Mouse (Mus musculus): Measurements from ENCODE around the gene Naglu. TPM values are rescaled to one million over a fixed set of nuclear protein-coding genes. Genes with fewer than 3 reads are reported as not detected.

Naglu gene
- 10 to 100 TPM in 1 of 4 experiments, 1 to 10 TPM in 3; 7.3 to 10.1 (median 7.8) TPM for total RNA-seq (2022)

DNA sequence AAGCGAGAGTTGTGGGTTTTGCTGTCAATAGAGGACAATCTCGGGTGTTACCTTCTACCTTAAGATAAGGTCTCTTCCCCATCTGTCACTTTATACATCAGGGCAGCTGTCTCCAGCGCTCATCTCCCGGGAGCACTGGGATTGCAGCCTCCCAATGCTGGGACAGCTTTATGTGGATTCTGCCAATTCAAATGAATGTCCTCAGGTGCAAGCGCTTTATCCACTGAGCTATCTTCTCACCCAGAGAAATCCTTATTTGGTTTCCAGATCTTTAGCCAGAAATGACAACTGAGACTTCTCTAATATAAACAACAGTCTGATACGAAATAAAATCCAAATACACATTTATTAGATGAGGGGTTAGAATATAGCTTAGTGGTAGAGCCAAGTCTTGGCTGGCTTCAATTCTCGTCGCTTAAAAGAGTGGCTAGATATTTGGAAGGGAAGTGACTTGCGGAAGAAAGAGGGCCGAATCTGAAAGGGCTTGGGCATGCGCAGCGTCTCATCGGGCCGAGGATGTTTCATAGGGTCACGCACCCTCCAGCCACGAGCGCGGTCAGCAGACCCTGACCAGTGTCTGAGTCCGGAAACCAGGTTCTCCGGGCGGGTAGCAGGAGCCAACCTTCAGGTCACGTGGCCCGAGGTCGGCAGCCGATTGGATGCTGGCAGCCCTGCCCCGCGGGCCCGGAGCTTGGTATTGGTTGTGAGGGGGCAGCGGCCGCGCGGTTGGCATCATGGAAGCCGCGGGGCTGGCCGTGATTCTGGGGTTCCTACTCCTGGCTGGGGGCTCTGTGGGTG, at the start of gene Naglu:
TSS of gene Naglu (plus strand) at position 622 of the 798 bp plus-strand sequence.
- peak; percentile 96 for DNase-seq (ENCODE audit: low spot score)

DNA sequence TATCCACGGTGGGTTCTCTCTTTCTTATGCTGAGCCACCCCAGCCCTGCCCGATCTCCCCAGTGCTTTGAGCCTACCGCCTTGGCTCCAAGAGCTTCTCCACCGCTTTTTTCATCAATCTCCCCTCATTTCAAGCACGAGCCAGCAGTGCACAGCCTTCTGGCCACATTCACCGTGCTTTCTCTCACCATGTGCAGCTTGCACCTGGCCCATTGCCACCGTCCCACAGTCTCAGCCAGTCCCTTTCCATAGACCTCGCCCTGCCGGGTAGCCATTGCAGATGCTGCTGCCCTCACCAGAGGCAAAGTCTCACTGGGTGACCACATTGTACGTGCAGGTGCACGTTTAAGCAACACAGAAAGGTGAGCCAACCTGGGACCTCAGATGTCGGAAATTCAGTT, 46.4 kb upstream of the Naglu start:
- DNase-seq (ENCODE audit: low spot score) = no peak

DNA sequence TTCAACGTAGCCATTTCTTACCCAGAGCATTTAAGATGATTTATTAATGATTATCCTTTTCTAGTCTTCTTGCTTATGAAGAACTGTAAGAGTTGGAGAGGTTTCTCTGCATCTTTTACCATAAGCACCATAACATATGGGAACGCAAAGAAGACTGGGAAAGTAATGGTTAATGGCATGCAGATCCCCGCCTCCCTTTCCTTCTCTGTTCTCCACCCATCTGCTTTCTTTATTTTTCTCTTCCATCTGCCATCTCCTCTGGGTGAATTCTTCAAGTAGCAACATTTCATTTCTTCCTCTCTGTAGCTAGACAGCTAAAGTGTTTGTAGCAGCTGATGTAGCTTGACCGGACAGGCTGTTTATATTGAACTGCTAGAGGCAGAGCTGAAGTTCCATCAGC, 45.8 kb upstream of the Naglu start:
- DNase-seq (ENCODE audit: low spot score) = no peak

DNA sequence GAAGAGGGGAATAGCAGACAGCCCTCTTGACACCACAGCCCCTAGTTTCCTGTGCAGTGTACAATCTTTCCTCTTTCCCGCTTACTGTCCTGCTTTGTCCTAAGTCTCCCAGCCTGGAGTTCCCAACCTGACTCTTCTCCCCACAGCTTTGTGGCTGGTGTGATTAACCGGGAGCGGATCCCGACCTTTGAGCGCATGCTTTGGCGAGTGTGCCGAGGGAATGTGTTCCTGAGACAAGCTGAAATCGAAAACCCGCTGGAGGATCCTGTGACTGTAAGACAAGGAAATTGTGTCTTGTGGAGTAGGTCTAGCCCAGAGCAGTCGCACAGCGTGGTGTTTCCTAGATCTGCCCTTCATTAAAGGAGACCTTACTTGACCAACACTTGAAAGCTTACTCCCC, 42.7 kb upstream of the Naglu start:
- no peak for DNase-seq (ENCODE audit: low spot score)

DNA sequence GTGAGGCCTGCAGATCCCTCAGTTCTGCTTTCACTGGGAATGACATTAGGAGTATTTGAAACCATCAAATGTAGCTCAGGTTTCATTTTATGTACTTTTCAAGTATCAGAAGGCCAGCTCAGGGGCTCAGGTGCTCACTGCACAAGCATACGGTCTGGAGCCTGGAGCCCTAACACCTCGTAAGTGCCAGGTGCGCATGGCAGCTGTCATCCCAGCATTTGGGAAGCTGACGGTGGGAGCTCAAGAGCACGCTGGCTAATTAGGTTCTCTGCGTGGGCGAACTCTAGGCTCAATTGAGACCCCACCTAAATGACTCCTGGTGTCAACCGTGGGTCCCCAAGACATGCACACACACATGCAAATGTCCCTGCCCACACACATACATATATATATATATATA, 40.5 kb upstream of the Naglu start:
- no peak for DNase-seq (ENCODE audit: low spot score)

DNA sequence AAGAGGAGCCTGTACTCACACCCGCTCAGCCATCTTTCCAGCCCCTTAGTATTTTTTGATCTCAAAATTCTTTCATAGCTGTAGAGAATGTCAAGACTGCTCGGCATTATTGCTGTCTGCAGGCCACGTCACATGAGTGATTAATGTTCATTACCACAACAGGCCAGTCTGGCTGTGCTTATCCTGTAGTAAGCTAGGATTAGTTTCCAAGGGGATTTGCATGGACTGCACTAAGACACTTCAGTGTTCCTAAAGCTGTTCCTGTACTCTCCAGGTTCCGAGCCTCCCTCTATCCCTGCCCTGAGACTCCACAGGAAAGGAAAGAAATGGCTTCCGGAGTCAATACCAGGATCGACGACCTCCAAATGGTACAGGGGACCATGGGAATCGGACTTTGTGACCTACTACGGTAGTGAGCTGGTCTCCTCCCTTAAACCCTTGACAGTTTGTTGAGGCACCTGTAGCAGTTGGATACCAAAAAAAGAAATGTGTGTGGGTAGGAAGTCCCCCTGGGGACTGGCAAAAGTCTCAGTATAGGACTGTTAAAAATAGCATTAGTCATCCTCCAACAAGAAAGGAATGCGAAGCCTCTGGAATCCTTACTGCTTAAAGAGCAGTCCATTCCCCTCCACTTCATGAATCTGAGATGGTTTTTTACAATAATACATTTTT, 39.5 kb upstream of the Naglu start:
- no peak for DNase-seq (ENCODE audit: low spot score)

DNA sequence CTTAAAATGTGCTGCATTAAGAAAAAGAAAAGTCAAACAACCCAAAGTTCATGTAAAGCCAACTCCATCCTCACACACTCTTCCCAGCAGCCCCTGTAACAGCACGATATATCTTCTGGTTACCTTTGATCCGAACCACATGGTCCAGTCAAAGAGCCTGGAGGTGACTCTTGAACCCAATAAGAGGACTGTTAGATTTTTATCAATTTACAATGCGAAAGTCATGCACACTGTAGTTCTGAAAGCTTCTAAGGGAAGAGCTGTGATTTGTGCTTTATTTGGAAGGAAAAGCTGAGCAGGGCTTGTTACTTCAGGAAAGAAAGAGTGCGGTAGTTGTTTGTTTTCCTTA, 39.0 kb upstream of the Naglu start:
- DNase-seq (ENCODE audit: low spot score) = no peak

DNA sequence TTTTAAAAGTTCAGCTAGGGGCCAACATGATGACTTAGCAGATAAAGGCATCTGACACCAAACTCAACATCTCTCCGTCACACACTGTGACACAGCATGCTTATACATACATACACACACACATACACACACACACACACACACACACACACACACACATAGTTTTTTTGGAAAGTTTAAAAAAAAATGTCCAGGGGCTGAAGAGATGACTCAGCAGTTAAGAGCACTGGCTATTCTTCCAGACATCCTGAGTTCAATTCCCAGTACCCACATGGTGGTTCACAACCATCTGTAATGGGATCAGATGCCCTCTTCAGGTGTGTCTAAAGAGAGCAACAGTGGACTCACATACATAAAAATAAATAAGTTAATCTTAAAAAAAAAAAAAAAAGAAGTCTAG, 38.3 kb upstream of the Naglu start:
- no peak for DNase-seq (ENCODE audit: low spot score)

DNA sequence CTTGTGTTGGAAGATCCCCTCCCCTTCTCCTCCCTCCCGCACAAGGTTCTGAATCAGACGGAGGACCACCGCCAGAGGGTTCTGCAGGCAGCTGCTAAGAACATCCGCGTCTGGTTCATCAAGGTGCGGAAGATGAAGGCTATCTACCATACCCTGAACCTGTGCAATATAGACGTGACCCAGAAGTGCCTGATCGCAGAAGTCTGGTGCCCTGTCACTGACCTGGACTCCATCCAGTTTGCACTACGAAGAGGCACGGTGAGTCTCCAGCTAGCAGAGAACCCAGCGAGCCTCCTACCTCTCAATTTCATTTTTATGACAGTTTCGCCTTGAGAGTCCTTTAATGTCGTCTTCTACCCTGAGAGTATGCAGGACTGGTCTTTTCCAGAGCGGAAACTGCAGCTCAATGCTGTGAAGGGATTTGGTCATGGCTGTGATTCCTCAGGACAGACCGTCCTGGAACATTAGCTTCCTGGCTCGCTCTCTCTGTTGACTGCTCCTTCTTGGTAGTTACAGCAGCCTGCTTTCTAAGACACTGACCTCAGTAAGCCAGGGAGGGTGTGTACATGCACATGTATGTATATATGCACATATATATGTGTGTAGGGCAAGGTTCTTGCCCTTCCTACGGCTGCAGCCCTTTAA, 35.8 kb upstream of the Naglu start:
- DNase-seq (ENCODE audit: low spot score) = no peak

DNA sequence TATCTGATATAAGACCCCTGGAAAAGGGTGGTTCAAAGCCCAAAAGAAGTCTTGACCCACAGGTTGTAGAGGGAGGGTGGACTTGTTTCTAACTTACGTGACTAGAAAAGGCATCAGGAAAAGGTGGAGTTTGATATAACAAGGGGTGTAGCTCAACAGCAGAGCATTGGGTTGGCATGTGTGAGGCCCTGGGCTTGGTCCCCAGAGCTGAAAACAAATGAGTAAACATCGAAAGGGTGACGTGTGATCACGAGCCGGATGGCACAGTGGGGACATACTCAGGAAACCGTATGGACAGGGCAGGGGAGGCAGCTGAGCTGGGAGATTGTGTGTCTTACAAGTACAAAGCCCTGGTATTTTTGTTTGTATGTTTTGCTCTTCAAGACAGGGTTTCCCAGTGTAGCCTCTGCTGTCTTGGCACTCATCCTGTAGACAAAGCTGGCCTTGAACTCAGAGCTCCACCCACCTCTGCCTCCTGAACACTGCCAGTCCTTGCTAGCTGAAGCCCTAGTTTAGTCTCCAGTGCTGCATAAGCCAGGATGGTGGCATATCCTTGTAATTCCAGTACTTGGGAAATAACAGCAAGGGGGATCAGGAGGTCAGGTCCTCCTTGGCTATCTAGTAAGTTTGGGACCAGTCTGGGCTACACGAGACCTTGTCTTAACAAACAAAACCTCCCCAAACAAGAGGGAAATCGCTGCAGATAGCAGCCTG, 35.0 kb upstream of the Naglu start:
- DNase-seq (ENCODE audit: low spot score) = no peak

DNA sequence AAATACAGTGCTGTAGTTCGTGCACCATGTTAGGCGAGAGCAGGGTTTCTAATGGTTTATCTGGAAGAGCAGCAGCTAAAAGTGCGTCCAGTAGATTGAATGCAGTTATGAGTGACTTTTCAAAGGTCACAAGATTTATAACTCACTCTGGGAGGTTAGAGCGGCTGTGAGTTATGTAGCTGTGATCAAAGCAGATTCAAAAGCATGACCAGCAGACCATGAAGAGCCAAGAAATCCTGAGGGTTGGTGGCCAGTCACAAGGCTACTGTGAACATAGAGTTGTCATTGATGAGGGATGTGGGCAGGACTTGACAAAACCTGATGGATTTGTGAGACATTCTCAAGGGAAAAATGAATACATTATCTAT, 34.5 kb upstream of the Naglu start:
- no peak for DNase-seq (ENCODE audit: low spot score)

DNA sequence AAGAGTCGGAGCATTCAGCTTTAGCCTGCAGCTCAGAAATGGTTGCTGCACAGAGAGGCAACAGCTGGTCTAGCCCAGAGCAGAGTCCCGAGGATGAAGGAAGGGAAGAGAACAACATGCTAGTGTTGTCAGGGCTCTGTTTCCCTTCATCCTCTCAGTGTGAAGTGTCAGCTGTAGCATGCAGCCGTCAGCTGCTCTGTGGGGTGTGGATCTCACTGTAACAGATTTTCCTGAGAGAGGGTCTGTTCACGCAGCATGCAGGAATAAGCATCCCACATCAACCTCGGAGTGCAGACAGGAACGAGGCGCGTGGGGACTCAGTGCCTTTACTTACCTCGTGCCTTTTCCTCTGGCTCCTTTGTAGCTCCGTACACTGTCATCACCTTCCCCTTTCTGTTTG, 32.0 kb upstream of the Naglu start:
- DNase-seq (ENCODE audit: low spot score) = no peak

DNA sequence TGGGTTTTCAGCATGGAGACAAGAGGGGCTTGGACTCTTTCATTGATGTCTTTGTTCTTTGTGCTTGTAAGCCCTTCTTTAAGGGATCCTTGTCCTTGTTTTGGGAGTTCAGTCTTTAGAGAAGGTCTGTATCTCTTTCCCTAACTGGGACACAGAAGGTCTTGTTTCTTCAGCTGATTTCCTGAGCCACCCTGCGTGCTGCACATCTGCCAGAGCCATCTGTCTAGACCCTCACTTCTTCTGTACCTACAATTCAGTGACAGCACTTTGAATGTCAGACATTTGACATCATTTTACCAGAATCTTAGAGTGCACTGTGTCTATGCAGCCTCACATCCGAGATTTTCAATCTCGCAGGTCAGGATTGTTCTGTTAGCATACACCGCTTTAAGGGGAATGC, 24.0 kb upstream of the Naglu start:
- no peak for DNase-seq (ENCODE audit: low spot score)

DNA sequence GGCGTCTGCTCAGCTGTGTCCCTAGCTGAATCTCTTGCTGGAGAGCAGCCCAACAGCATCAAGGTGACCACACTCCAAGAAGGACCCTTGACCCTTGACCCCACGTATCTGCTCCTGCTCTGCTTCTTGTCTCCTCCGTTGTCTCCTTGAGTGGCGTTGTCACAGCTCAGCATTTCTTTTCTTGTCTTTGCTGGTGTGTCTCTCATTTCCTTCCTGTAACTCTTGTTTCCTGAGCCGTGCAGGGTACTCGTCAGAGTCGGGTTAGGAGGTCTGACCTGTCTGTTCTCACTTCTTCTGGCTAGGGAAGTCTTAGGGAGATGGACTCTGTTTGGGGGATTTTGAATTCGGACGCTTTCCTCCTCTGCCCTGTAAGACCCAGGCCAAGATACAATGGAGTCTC, 23.4 kb upstream of the Naglu start:
- no peak for DNase-seq (ENCODE audit: low spot score)

DNA sequence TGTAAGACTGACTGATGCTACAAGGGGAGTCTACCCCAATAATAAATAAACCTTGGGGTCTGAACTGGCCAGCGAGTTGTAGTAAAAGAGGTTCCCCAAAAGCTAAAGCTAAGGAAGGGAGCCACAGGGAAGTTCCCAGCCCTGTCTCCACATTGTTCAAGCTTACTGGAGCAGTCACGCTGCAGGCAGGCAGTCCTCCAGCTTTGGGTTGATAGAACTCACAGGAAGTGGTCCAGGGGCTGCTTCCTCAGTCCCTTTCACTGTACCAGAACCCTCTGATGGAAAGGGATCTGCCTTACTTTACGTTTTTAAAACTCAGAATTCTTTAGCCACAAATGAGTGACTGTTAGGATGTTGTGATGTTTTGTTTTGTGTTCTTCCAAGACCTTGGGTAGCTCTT, 22.3 kb upstream of the Naglu start:
- no peak for DNase-seq (ENCODE audit: low spot score)

DNA sequence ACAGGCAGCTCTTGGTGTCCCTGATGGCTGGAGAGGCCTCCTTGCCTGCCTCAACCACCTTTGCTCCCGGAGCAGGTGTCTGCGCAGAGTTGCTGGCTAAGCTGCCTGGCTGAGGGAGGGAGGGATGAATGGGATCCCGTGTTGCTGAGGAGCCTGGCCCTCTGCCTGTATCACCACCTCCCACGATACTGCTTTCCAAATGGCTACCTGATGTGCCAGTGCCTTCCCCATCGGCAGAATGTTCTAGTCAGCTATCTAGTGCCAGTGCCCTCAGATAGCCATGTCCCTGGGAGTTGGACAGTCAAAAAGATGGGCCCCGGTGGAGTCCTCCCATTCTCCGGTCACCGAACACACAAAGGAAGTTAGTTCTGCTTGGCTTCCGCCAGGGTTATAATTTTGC, 19.5 kb upstream of the Naglu start:
- no peak for DNase-seq (ENCODE audit: low spot score)

DNA sequence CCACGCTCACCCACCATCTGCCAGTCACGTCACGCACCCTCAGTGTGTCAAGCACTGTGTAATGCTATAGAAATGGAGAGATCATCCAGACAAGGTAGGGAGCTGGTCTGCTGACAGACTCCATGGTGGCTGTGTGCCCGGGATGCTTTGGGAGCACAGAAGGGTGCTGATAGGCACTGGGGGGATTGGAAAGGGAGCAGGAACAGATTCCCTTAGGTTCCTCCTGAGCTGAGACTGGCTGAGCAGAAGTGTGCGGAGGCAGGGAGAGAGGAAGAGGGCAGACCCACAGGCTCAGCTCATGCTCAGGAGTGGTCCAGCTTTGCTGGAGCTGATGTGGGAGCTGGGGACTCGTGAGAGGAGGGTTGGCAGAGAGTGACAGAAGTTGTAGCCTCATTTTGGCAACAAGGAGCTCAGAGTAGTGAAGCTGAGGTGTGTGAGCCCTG, 18.7 kb upstream of the Naglu start:
- no peak for DNase-seq (ENCODE audit: low spot score)

DNA sequence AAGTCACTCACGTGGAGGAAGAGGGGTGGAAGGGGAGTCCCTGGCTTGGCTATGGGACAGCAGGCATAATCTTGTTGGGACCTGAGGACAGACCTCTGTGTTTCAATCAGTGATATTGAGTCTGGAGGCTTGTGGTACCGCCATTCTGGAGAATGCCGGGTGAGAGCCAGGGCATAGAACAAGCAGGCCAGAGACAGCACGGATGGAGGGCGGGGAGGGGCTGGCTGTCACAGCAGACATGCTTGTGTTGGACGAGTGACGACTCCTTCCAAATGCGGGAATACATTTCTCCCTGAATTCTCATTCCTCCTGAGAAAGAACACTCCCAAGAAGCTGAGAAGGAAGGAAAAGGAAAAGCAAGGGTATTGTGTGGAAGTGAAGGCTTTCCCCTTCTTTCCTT, 18.2 kb upstream of the Naglu start:
- no peak for DNase-seq (ENCODE audit: low spot score)

DNA sequence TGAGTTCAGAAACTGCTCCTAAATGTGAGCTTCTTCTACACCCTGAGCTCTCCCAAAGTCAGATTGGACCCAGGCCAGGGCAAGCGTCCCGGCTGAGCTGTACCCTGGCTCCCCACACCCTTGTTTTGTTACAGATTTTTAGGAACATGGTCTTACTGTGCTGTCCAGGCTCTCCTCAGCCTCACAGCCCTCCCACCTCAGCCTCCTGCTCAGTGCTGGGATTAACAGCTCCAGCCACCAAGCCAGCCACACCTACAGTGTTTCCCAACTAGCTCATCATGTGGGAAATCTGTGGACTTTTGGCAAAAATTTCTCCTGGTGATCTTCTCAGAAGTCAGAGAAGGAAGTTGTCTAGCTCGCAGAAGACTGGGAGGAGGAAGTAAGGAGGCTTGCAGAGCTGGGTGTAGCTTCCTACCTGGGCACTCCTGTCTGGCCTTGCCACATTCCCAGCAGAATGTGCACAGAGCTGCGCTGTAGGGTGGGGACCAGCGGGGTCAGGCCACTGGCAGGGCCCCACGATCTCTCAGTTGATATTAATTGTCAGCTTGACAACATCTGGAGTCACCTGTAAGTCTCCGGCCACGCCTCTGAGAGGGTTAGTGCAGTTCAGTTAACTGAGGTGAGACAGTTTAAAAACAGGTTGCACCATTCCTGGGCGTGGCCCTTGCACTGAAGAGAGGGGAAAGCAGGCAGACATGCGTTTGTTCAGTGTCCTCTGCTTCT, 16.9 kb upstream of the Naglu start:
- peak; percentile 50 for DNase-seq (ENCODE audit: low spot score)

DNA sequence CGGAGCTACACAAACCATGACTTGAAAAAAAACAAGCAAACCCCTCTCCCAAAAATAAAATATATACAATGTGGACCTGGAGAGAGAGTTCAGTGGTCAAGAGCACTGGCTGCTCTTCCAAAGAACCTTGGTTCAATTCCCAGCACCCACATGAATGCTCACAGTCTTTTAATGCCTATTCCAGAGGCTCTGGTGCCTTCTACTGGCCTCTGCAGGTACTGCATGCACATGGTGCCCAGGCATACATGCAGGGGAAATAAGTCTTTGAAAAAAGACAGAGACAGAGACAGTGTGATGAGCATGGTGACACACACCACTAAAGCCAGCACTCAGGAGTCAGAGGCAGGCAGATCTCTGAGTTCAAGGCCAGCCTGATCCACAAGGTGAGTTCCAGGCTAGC, 15.8 kb upstream of the Naglu start:
- no peak for DNase-seq (ENCODE audit: low spot score)

DNA sequence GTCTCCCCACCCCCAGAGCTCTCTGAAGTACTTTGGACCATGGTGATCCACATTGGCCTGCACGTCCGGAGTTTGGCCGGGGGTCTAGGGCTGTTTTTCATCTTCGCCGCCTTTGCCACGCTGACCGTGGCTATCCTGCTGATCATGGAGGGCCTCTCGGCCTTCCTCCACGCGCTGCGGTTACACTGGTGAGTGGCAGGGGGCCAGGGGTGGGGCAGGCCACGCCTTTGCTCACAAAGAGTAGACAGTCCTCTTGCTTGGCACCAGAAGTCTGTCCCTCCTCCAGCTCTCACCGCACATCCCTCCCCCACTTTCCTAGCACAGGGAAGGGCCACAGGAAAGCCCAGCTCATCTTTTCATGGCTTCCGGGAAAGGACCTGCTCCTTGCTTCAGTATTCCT, 14.4 kb upstream of the Naglu start:
- no peak for DNase-seq (ENCODE audit: low spot score)

DNA sequence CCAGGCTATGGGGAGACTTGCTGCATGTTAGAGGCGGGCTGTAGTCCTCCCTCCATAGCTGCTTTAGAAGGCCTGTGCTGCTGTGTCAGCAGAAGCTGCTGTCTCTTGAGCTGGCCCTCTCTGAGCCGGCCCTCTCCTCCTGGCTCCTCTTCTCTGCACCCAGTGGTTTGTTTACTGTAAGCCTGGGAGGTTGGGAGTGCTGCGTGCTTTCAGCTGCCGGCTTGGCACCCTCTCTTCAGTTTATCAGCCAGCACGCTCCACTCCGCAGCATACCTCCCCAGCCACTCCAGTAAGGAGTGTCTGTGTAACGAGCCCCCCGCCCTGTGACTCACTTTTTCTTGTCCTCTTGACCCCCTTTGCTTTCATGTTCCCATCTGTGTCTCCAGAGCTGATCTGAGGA, 12.9 kb upstream of the Naglu start:
- peak; percentile 61 for DNase-seq (ENCODE audit: low spot score)
